Comparison of ENCODE assay signal across 9 mouse cellular contexts in the genomic region with DNA sequence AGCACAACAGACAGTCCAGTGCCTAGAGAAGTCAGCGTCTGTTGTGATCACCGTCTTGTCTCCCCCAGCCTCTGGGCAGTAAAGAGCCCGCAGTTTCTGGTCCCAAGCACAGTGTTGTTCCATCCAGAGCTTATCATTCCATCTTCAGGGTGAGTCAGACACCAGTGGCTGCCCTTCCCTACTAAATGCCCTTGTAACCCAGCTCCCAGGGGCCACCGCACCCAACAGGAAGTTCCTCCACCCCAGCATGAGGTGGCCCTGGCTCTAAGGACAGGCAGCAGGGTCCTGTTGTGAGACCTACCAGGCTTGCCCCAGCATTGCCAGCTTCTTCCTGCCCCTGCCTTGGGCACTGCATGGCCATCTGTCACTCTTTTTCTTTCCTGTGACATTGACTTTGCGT. TPM values are rescaled to one million over a fixed set of nuclear protein-coding genes. Genes with fewer than 3 reads are reported as not detected.
DNase-seq lines count a peak whose midpoint lies in the region; ATAC-seq and TF ChIP-seq lines count a peak whose summit lies in the region.
"Had no signal": no experiment of that assay in that cellular context is flagged by ENCODE, and none has a peak within 500 bp of the region (broad histone marks: within the 10 kb centered on the region; RNA-seq: fewer than 3 reads in every experiment).

No protein-coding gene starts in this region.

- peak overlapping the region; percentile 46 for H3K27ac ChIP-seq in forebrain, embryonic 12.5 days
- H3K27ac ChIP-seq in forebrain, postnatal 0 days (ENCODE audit: low read depth, low read length): no peak overlapping the region
- peak overlapping the region; percentile 30; the same call in 1 of the 2 replicates for H3K27ac ChIP-seq in lung, embryonic 14.5 days (ENCODE audit: low read depth)
- H3K27ac ChIP-seq in bone marrow, adult 2 months (ENCODE audit: control insufficient read depth, insufficient read depth, low read depth, low read length, poor library complexity): 0 out of 2 replicates have a peak overlapping the region, but pooled peaks have one; percentile 6
- H3K27ac ChIP-seq: limb, embryonic 12.5 days had no signal

- WGBS in forebrain, embryonic 12.5 days: 88% methylated on average over 5 of the region's 5 CpGs
- WGBS in forebrain, postnatal 0 days: 89% methylated on average over 5 of the region's 5 CpGs
- 76% methylated on average over 5 of the region's 5 CpGs for WGBS in lung, embryonic 14.5 days
- WGBS in lung, adult 2 months: 43% methylated on average over 5 of the region's 5 CpGs
- 29% methylated on average over 5 of the region's 5 CpGs for WGBS in bone marrow, adult 2 months

- no peak overlapping the region for H3K4me2 ChIP-seq in forebrain, embryonic 12.5 days
- H3K4me2 ChIP-seq in forebrain, postnatal 0 days (ENCODE audit: low read depth): no peak overlapping the region
- H3K4me2 ChIP-seq in lung, embryonic 14.5 days: no peak overlapping the region
- H3K4me2 ChIP-seq: limb, embryonic 12.5 days had no signal

- TF ChIP-seq POLR2A in lung, adult 2 months (IDR thresholded peaks at IDR 0.05; ENCODE audit: borderline replicate concordance, extremely low read depth, low read depth, low read length): no peak
- no peak for TF ChIP-seq POLR2A in bone marrow, adult 2 months (IDR thresholded peaks at IDR 0.05; ENCODE audit: borderline replicate concordance, control insufficient read depth, low read depth, low read length)

- no peaks in the 10 kb centered on the region for H3K9me3 ChIP-seq in forebrain, embryonic 12.5 days
- no peaks in the 10 kb centered on the region for H3K9me3 ChIP-seq in forebrain, postnatal 0 days (ENCODE audit: low read length)
- H3K9me3 ChIP-seq in lung, embryonic 14.5 days (ENCODE audit: low read depth, low read length): no peaks in the 10 kb centered on the region
- H3K9me3 ChIP-seq: limb, embryonic 12.5 days had no signal

- H3K27me3 ChIP-seq in forebrain, embryonic 12.5 days: no peaks in the 10 kb centered on the region
- H3K27me3 ChIP-seq in forebrain, postnatal 0 days (ENCODE audit: insufficient read depth, low read length): no peaks in the 10 kb centered on the region
- H3K27me3 ChIP-seq in lung, embryonic 14.5 days (ENCODE audit: insufficient read depth, low read length): no peaks in the 10 kb centered on the region
- H3K27me3 ChIP-seq: limb, embryonic 12.5 days had no signal

- TF ChIP-seq CTCF in forebrain, postnatal 0 days (IDR thresholded peaks at IDR 0.05; ENCODE audit: low read depth): no peak
- TF ChIP-seq CTCF in lung, embryonic 14.5 days (IDR thresholded peaks at IDR 0.05; ENCODE audit: low read depth): no peak
- TF ChIP-seq CTCF in lung, adult 2 months (IDR thresholded peaks at IDR 0.05; ENCODE audit: insufficient read depth, low read length): no peak
- TF ChIP-seq CTCF in bone marrow, adult 2 months (IDR thresholded peaks at IDR 0.05; ENCODE audit: control insufficient read depth, insufficient read depth, low read length): no peak

- H3K9ac ChIP-seq in forebrain, embryonic 12.5 days: peak overlapping the region; percentile 33; the same call in 1 of the 2 replicates
- H3K9ac ChIP-seq in forebrain, postnatal 0 days: no peak overlapping the region
- no peak overlapping the region for H3K9ac ChIP-seq in lung, embryonic 14.5 days
- H3K9ac ChIP-seq: limb, embryonic 12.5 days had no signal

- no peak overlapping the region for H3K4me3 ChIP-seq in forebrain, embryonic 12.5 days (replicated peaks)
- H3K4me3 ChIP-seq in forebrain, postnatal 0 days (ENCODE audit: low read depth, low read length): no peak overlapping the region
- no peak overlapping the region for H3K4me3 ChIP-seq in lung, embryonic 14.5 days (ENCODE audit: low read depth, low read length)
- H3K4me3 ChIP-seq in lung, adult 2 months (replicated peaks; ENCODE audit: extremely low read depth, low read depth, low read length): no peak overlapping the region
- no peak overlapping the region for H3K4me3 ChIP-seq in bone marrow, adult 2 months (replicated peaks; ENCODE audit: control insufficient read depth, low read depth, low read length)
- H3K4me3 ChIP-seq: limb, embryonic 12.5 days had no signal

- intact Hi-C loops in left cerebral cortex, postnatal 14 days (cut with DNase I): no loop called here

- no peak for ATAC-seq in forebrain, embryonic 12.5 days (ENCODE audit: low FRiP score)
- ATAC-seq in forebrain, postnatal 0 days: no peak
- no peak for ATAC-seq in lung, embryonic 14.5 days (ENCODE audit: insufficient read depth)
- peak; percentile 69 for ATAC-seq in megakaryocyte progenitor cell, adult 5-6 weeks (replicated peaks; ENCODE audit: poor library complexity)

- no peaks in the 10 kb centered on the region for H3K36me3 ChIP-seq in forebrain, embryonic 12.5 days (replicated peaks)
- no peaks in the 10 kb centered on the region for H3K36me3 ChIP-seq in forebrain, postnatal 0 days (ENCODE audit: insufficient read depth)
- no peaks in the 10 kb centered on the region for H3K36me3 ChIP-seq in lung, embryonic 14.5 days (ENCODE audit: insufficient read depth)
- H3K36me3 ChIP-seq: limb, embryonic 12.5 days had no signal

- peaks cover 45% of the 10 kb centered on the region for H3K4me1 ChIP-seq in forebrain, embryonic 12.5 days
- peaks cover 17% of the 10 kb centered on the region for H3K4me1 ChIP-seq in forebrain, postnatal 0 days (ENCODE audit: insufficient read depth)
- H3K4me1 ChIP-seq in lung, embryonic 14.5 days (ENCODE audit: insufficient read depth): peaks cover 4% of the 10 kb centered on the region; the same call in 1 of the 2 replicates
- H3K4me1 ChIP-seq in lung, adult 2 months (ENCODE audit: control insufficient read depth, insufficient read depth, low read length): peaks cover 48% of the 10 kb centered on the region
- peaks cover 18% of the 10 kb centered on the region for H3K4me1 ChIP-seq in bone marrow, adult 2 months (ENCODE audit: control insufficient read depth, insufficient read depth, low read length)

- no peak for DNase-seq in forebrain, postnatal 0 days
- DNase-seq in lung, embryonic 14.5 days: no peak
- no peak for DNase-seq in lung, adult 2 months
- DNase-seq in right cerebral cortex, adult 2 months (ENCODE audit: low spot score in 2 of 2): no peak
- DNase-seq in left cerebral cortex, postnatal 14 days (ENCODE audit: low spot score in 2 of 2): no peak

RNA-seq across cellular contexts. Expression of gene Ccdc12, which starts 29.3 kb away (rescaled TPM):
- polyA plus RNA-seq in forebrain, embryonic 12.5 days (2016; fragmentation: Nextera tagmentation; extraction: Ambion mirVana): 139 and 143 TPM in 2 replicates
- total RNA-seq in forebrain, postnatal 0 days (2014; rRNA removed): 38.4 and 48.4 TPM in 2 replicates
- polyA plus RNA-seq in forebrain, postnatal 0 days (2015; fragmentation: Nextera tagmentation; extraction: Ambion mirVana): 103 and 104 TPM in 2 replicates
- 143 and 155 TPM in 2 replicates for polyA plus RNA-seq in lung, embryonic 14.5 days (2014; fragmentation: Nextera tagmentation; extraction: Ambion mirVana)
- 101 and 124 TPM in 2 replicates for polyA plus RNA-seq in lung, adult 2 months (2012; rRNA removed)
- polyA plus RNA-seq in bone marrow, adult 2 months (2011; ENCODE audit: insufficient read depth, insufficient read length, low replicate concordance, missing spikeins): 90.8 and 168 TPM in 2 replicates
- total RNA-seq in megakaryocyte progenitor cell, adult 5-6 weeks (2015): 98.7 and 112 TPM in 2 replicates
- 75.3 and 92.6 TPM in 2 replicates for total RNA-seq in megakaryocyte progenitor cell, adult 5-6 weeks (2017)
- total RNA-seq in left cerebral cortex, postnatal 14 days (2021): 10 to 100 TPM; 44.8 to 58.6 TPM

RNA-seq across cellular contexts. Expression of gene Nbeal2, which starts 31.6 kb away (rescaled TPM):
- 2.0 and 2.3 TPM in 2 replicates for polyA plus RNA-seq in forebrain, embryonic 12.5 days (2016; fragmentation: Nextera tagmentation; extraction: Ambion mirVana)
- 6.1 and 17.6 TPM in 2 replicates for total RNA-seq in forebrain, postnatal 0 days (2014; rRNA removed)
- 1.1 and 2.0 TPM in 2 replicates for polyA plus RNA-seq in forebrain, postnatal 0 days (2015; fragmentation: Nextera tagmentation; extraction: Ambion mirVana)
- 3.2 and 3.8 TPM in 2 replicates for polyA plus RNA-seq in lung, embryonic 14.5 days (2014; fragmentation: Nextera tagmentation; extraction: Ambion mirVana)
- 58.4 and 66.4 TPM in 2 replicates for polyA plus RNA-seq in lung, adult 2 months (2012; rRNA removed)
- polyA plus RNA-seq in bone marrow, adult 2 months (2011; ENCODE audit: insufficient read depth, insufficient read length, low replicate concordance, missing spikeins): 46.2 and 119 TPM in 2 replicates
- total RNA-seq in megakaryocyte progenitor cell, adult 5-6 weeks (2015): 20.1 and 24.1 TPM in 2 replicates
- 10.3 and 19.3 TPM in 2 replicates for total RNA-seq in megakaryocyte progenitor cell, adult 5-6 weeks (2017)
- total RNA-seq in left cerebral cortex, postnatal 14 days (2021): 1 to 10 TPM; 5.9 to 8.9 TPM

RNA-seq across cellular contexts. Expression of gene Myl3, which starts 56.1 kb away (rescaled TPM):
- 1.3 and 1.5 TPM in 2 replicates for polyA plus RNA-seq in forebrain, embryonic 12.5 days (2016; fragmentation: Nextera tagmentation; extraction: Ambion mirVana)
- 0.69 and 0.76 TPM in 2 replicates for total RNA-seq in forebrain, postnatal 0 days (2014; rRNA removed)
- 0.99 and 1.1 TPM in 2 replicates for polyA plus RNA-seq in forebrain, postnatal 0 days (2015; fragmentation: Nextera tagmentation; extraction: Ambion mirVana)
- polyA plus RNA-seq in lung, embryonic 14.5 days (2014; fragmentation: Nextera tagmentation; extraction: Ambion mirVana): 1.9 TPM in 2 replicates
- 10.8 and 214 TPM in 2 replicates for polyA plus RNA-seq in lung, adult 2 months (2012; rRNA removed)
- 2.2 and 4.2 TPM in 2 replicates for polyA plus RNA-seq in bone marrow, adult 2 months (2011; ENCODE audit: insufficient read depth, insufficient read length, low replicate concordance, missing spikeins)
- total RNA-seq in megakaryocyte progenitor cell, adult 5-6 weeks (2015): not detected in 2 replicates
- total RNA-seq in megakaryocyte progenitor cell, adult 5-6 weeks (2017): not detected in 2 replicates
- under 1 TPM in 1 of 2 experiments, not detected in 1; 0.53 TPM for total RNA-seq in left cerebral cortex, postnatal 14 days (2021)
